ENCODE assay signal across 7 mouse cellular contexts in genomic region chr7:16098021-16099017, GRCm38 (mm10). TPM values are rescaled to one million over a fixed set of nuclear protein-coding genes. Genes with fewer than 3 reads are reported as not detected.
DNase-seq lines count a peak whose midpoint lies in the region; ATAC-seq lines count a peak whose summit lies in the region.

TSS of gene Napa (plus strand) at chr7:16098458.

- peak within 1 kb of the TSS; percentile 96 for H3K9ac ChIP-seq in embryonic facial prominence, embryonic 11.5 days (replicated peaks; ENCODE audit: low read length)
- peak within 1 kb of the TSS; percentile 100 for H3K9ac ChIP-seq in midbrain, embryonic 13.5 days (replicated peaks)

- peak within 1 kb of the TSS; percentile 74 for H3K4me2 ChIP-seq in embryonic facial prominence, embryonic 11.5 days (ENCODE audit: low read depth, low read length)
- peak within 1 kb of the TSS; percentile 96 for H3K4me2 ChIP-seq in midbrain, embryonic 13.5 days (replicated peaks)

- no peaks in the 10 kb centered on the region; the same call in 1 of the 2 replicates for H3K36me3 ChIP-seq in embryonic facial prominence, embryonic 11.5 days (replicated peaks; ENCODE audit: control insufficient read depth, insufficient read depth, low read depth, low read length)
- H3K36me3 ChIP-seq in limb, embryonic 10.5 days: peaks cover 32% of the 10 kb centered on the region
- H3K36me3 ChIP-seq in midbrain, embryonic 13.5 days: peaks cover 25% of the 10 kb centered on the region

- H3K9me3 ChIP-seq in embryonic facial prominence, embryonic 11.5 days (replicated peaks; ENCODE audit: control insufficient read depth, low read length): no peaks in the 10 kb centered on the region
- H3K9me3 ChIP-seq in limb, embryonic 10.5 days (replicated peaks): no peaks in the 10 kb centered on the region
- no peaks in the 10 kb centered on the region for H3K9me3 ChIP-seq in midbrain, embryonic 13.5 days

- peak within 1 kb of the TSS; percentile 76 for H3K4me3 ChIP-seq in embryonic facial prominence, embryonic 11.5 days (ENCODE audit: low read depth, low read length)
- peak within 1 kb of the TSS; percentile 99 for H3K4me3 ChIP-seq in limb, embryonic 10.5 days
- peak within 1 kb of the TSS; percentile 96 for H3K4me3 ChIP-seq in midbrain, embryonic 13.5 days (replicated peaks)

- no peaks in the 10 kb centered on the region for H3K27me3 ChIP-seq in embryonic facial prominence, embryonic 11.5 days (ENCODE audit: control insufficient read depth, insufficient read depth, low read length)
- H3K27me3 ChIP-seq in limb, embryonic 10.5 days (ENCODE audit: low read depth, poor library complexity, severe bottlenecking): no peaks in the 10 kb centered on the region
- peaks cover 11% of the 10 kb centered on the region; the same call in 1 of the 2 replicates for H3K27me3 ChIP-seq in midbrain, embryonic 13.5 days

- DNase-seq in adrenal gland, postnatal 14 days: peak; percentile 99
- DNase-seq in embryonic facial prominence, embryonic 11.5 days (ENCODE audit: low spot score): peak; percentile 100
- peak; percentile 100 for DNase-seq in kidney, adult 11 months
- peak; percentile 98 for DNase-seq in limb, embryonic 10.5 days (ENCODE audit: low spot score)
- peak; percentile 95 for DNase-seq in spleen, adult 12 weeks (ENCODE audit: low spot score)

- peaks cover 5% of the 10 kb centered on the region for H3K4me1 ChIP-seq in embryonic facial prominence, embryonic 11.5 days (ENCODE audit: control insufficient read depth, insufficient read depth, low read length)
- peaks cover 26% of the 10 kb centered on the region for H3K4me1 ChIP-seq in limb, embryonic 10.5 days
- peaks cover 47% of the 10 kb centered on the region for H3K4me1 ChIP-seq in midbrain, embryonic 13.5 days (replicated peaks)

- under 1% methylated on average over 68 of the region's 68 CpGs for WGBS in embryonic facial prominence, embryonic 11.5 days
- under 1% methylated on average over 68 of the region's 68 CpGs for WGBS in limb, embryonic 10.5 days
- under 1% methylated on average over 68 of the region's 68 CpGs for WGBS in midbrain, embryonic 13.5 days

- peak; percentile 98 for ATAC-seq in embryonic facial prominence, embryonic 11.5 days (replicated peaks; ENCODE audit: insufficient number of reproducible peaks, low FRiP score, low TSS enrichment, low read depth)
- peak; percentile 83 for ATAC-seq in granulocyte monocyte progenitor cell, adult 5-6 weeks (replicated peaks; ENCODE audit: poor library complexity, severe bottlenecking)
- ATAC-seq in midbrain, embryonic 13.5 days: peak; percentile 98

- 0 out of 2 replicates have a peak within 1 kb of the TSS, but pooled peaks have one; percentile 22 for H3K27ac ChIP-seq in embryonic facial prominence, embryonic 11.5 days (replicated peaks; ENCODE audit: low read depth, low read length)
- H3K27ac ChIP-seq in limb, embryonic 10.5 days: peak within 1 kb of the TSS; percentile 91
- peak within 1 kb of the TSS; percentile 80 for H3K27ac ChIP-seq in midbrain, embryonic 13.5 days

RNA-seq across cellular contexts. Expression of gene Napa, which starts in this region (rescaled TPM):
- 117 and 128 TPM in 2 replicates for total RNA-seq in adrenal gland, postnatal 14 days (2021)
- 147 and 168 TPM in 2 replicates for polyA plus RNA-seq in embryonic facial prominence, embryonic 11.5 days (2014; fragmentation: Nextera tagmentation; extraction: Ambion mirVana)
- total RNA-seq in granulocyte monocyte progenitor cell, adult 5-6 weeks (2014; fragmentation: Nextera tagmentation): 81.0 and 105 TPM in 2 replicates
- total RNA-seq in granulocyte monocyte progenitor cell, adult 5-6 weeks (2017): 38.5 and 39.5 TPM in 2 replicates
- polyA plus RNA-seq in limb, embryonic 10.5 days (2016; fragmentation: Nextera tagmentation; extraction: Ambion mirVana): 197 and 216 TPM in 2 replicates
- polyA plus RNA-seq in midbrain, embryonic 13.5 days (2015; fragmentation: Nextera tagmentation; extraction: Ambion mirVana): 196 and 203 TPM in 2 replicates

Comparison
In these comparisons a context has a peak if more than half of its experiments do, and no peak if none do; other contexts are left out.
1. Peak in every context shown above with its lines: DNase-seq, ATAC-seq, H3K4me3 ChIP-seq and H3K27ac ChIP-seq.
2. H3K27ac ChIP-seq: peak in every context shown above with its lines; median percentile 91 in limb, embryonic 10.5 days; 80 in midbrain, embryonic 13.5 days; 22 in embryonic facial prominence, embryonic 11.5 days.